Mouse (Mus musculus): Measurements from ENCODE around the gene Skint11. TPM values are rescaled to one million over a fixed set of nuclear protein-coding genes. Genes with fewer than 3 reads are reported as not detected.
"Not testable (repeated sequence)": the region's sequence is repeated elsewhere in the genome, so short reads cannot be mapped to it uniquely, and the experiment has no call there.

Gene Skint11
- polyA plus RNA-seq (2016; fragmentation: Nextera tagmentation; extraction: Ambion mirVana), result not detected in 2 replicates

GRCm38 (mm10) chr4:114163084-114163483 is at the start of gene Skint11:
TSS of gene Skint11 (plus strand) at chr4:114163384.
- Histone ChIP-seq H3K4me2 (replicated peaks) (no peak within 1 kb of the TSS), H3K4me1 (no peaks in the 10 kb centered on the region), H3K9me3 (replicated peaks) (peaks cover 5% of the 10 kb centered on the region), H3K9ac (no peak within 1 kb of the TSS), H3K4me3 (no peak within 1 kb of the TSS), H3K36me3 (no peaks in the 10 kb centered on the region), H3K27ac (no peak within 1 kb of the TSS), H3K27me3 (no peaks in the 10 kb centered on the region)
- ATAC-seq (ENCODE audit: low FRiP score), result no peak
- 86% methylated on average over 1 of the region's 1 CpGs for WGBS

GRCm38 (mm10) chr4:114161149-114161548 is 2.0 kb upstream of the Skint11 start:
- H3K9ac ChIP-seq, result no peak overlapping the region
- no peak overlapping the region for H3K4me3 ChIP-seq
- H3K36me3 ChIP-seq, result no peaks in the 10 kb centered on the region
- H3K4me2 ChIP-seq (replicated peaks), result no peak overlapping the region
- no peaks in the 10 kb centered on the region for H3K4me1 ChIP-seq
- no peaks in the 10 kb centered on the region for H3K27me3 ChIP-seq
- no peak overlapping the region for H3K27ac ChIP-seq
- peaks cover 5% of the 10 kb centered on the region; the same call in 1 of the 2 replicates for H3K9me3 ChIP-seq (replicated peaks)
- no peak for ATAC-seq (ENCODE audit: low FRiP score)

- 21% methylated on average over 6 of the region's 6 CpGs for WGBS
- not testable (repeated sequence) for ATAC-seq (ENCODE audit: low FRiP score); H3K9me3 ChIP-seq (replicated peaks)
Measured at GRCm38 (mm10) chr4:114172898-114173297, 9.7 kb downstream of the Skint11 start.

GRCm38 (mm10) chr4:114256906-114257305 is 93.7 kb downstream of the Skint11 start:
- not testable (repeated sequence) for H3K9ac ChIP-seq; H3K4me2 ChIP-seq (replicated peaks); H3K4me1 ChIP-seq; H3K27ac ChIP-seq; H3K9me3 ChIP-seq (replicated peaks); H3K27me3 ChIP-seq; ATAC-seq (ENCODE audit: low FRiP score); H3K4me3 ChIP-seq; H3K36me3 ChIP-seq
- 39% methylated on average over 1 of the region's 1 CpGs for WGBS

More at GRCm38 (mm10) chr4:114172898-114173297, 9.7 kb downstream of the Skint11 start:
- H3K4me3 ChIP-seq; H3K4me2 ChIP-seq (replicated peaks); H3K9ac ChIP-seq; H3K27me3 ChIP-seq; H3K27ac ChIP-seq; H3K4me1 ChIP-seq; H3K36me3 ChIP-seq: not testable (repeated sequence)

Other genes with a start within 250 kb of the Skint11 start
- not detected in 2 replicates for gene Skint5, start 163.9 kb upstream of the Skint11 start, polyA plus RNA-seq (2016; fragmentation: Nextera tagmentation; extraction: Ambion mirVana)
- 2.0 and 2.8 TPM in 2 replicates for gene Trabd2b, start 243.3 kb downstream of the Skint11 start, polyA plus RNA-seq (2016; fragmentation: Nextera tagmentation; extraction: Ambion mirVana)

All from hindbrain, embryonic 12.5 days (tissue).